Mouse (Mus musculus) ES-E14 (cell line): ENCODE measurements at regions not wholly inside any gene's neighbourhood (a gene's known extent, or its start where the extent isn't known, plus 50 kb on each side); places are given as distances from the start of the nearest gene placed in this dataset.

Source experiments
- DNase-seq: peaks from one replicate; pipeline ENCODE4 v3.0.0-alpha.2; 2013; ENCODE audit warnings: low read depth, low spot score
- H3K27ac ChIP-seq: 2 replicates; pipeline ENCODE4 v1.5.1; 2012; ENCODE audit warnings: low read depth, mild to moderate bottlenecking, low read length, moderate library complexity, mixed read lengths; ENCODE audit not compliant: poor library complexity, insufficient read depth, severe bottlenecking
- H3K36me3 ChIP-seq: 2 replicates; pipeline ENCODE4 v1.6.1; 2012; ENCODE audit warnings: mild to moderate bottlenecking, low read length, moderate library complexity, mixed read lengths; ENCODE audit not compliant: control insufficient read depth, poor library complexity, insufficient read depth, severe bottlenecking
- H3K4me1 ChIP-seq, 2 experiments: fragments of 150-350 bp in 1 of 2; sonication (generic) in 1 of 2; 2 replicates each; pipeline ENCODE4 v1.6.1; 2012; ENCODE audit warnings: low read length in 2 of 2, mild to moderate bottlenecking in 1 of 2, mixed read lengths in 1 of 2; ENCODE audit not compliant: control insufficient read depth in 2 of 2, insufficient read depth in 2 of 2, poor library complexity in 1 of 2
- H3K4me3 ChIP-seq, 2 experiments: fragments of 150-350 bp in 1 of 2; sonication (generic) in 1 of 2; 2 replicates each; pipeline ENCODE4 v1.5.1; 2012; ENCODE audit warnings: low read length in 2 of 2, low read depth in 1 of 2, mild to moderate bottlenecking in 1 of 2, mixed read lengths in 1 of 2; ENCODE audit not compliant: insufficient read depth in 1 of 2, poor library complexity in 1 of 2, severe bottlenecking in 1 of 2
- H3K9ac ChIP-seq: 2 replicates; pipeline ENCODE4 v1.6.1; 2012; ENCODE audit warnings: low read depth, mild to moderate bottlenecking, low read length, mixed read lengths; ENCODE audit not compliant: poor library complexity, insufficient read depth, severe bottlenecking
- H3K9me3 ChIP-seq: fragments of 150-350 bp; sonication (generic); 2 replicates; pipeline ENCODE4 v1.6.1; 2012; ENCODE audit warnings: low read depth, mild to moderate bottlenecking, low read length; ENCODE audit not compliant: control insufficient read depth, insufficient read depth
- CHD2 ChIP-seq: IDR thresholded peaks from 2 replicates; pipeline ENCODE4 v1.6.1; 2014; ENCODE audit warnings: mild to moderate bottlenecking, low read depth, low read length, inconsistent platforms
- HCFC1 ChIP-seq: IDR thresholded peaks from 2 replicates; pipeline ENCODE4 v1.6.1; 2012; ENCODE audit warnings: low read length, inconsistent platforms, borderline replicate concordance; ENCODE audit not compliant: insufficient read depth
- MAFK ChIP-seq: IDR thresholded peaks from 2 replicates; pipeline ENCODE4 v1.6.1; 2014; ENCODE audit warnings: mild to moderate bottlenecking, low read depth, low read length, inconsistent platforms; ENCODE audit not compliant: insufficient read depth
- ZC3H11A ChIP-seq: IDR thresholded peaks from 2 replicates; pipeline ENCODE4 v1.6.1; 2012; ENCODE audit warnings: low read depth, mild to moderate bottlenecking, inconsistent platforms, low read length, borderline replicate concordance
- ZNF384 ChIP-seq: IDR thresholded peaks from 2 replicates; pipeline ENCODE4 v1.6.1; 2012; ENCODE audit warnings: low read depth, low read length, inconsistent platforms
- in situ Hi-C, 2 experiments: fragments of 600-800 bp; cut with MboI; formaldehyde crosslinking; loops; one replicate each; pipeline ENCODE4 v1.15.1; 2025; ENCODE audit warnings: low sequenced_read_pairs in 2 of 2, inconsistent platforms in 1 of 2; ENCODE audit not compliant: unreplicated experiment in 2 of 2

GRCm38 (mm10) chr5:75346836-75347773 lies 195.0 kb downstream of the Pdgfra start:
- Histone ChIP-seq H3K36me3 (no peaks in the 10 kb centered on the region), H3K4me3 (no peak overlapping the region), H3K9ac (no peak overlapping the region), H3K9me3 (no peaks in the 10 kb centered on the region), H3K4me1 (0 out of 4 replicates have a peak, but pooled peaks cover 0 to 4% of the 10 kb centered on the region in 2 experiments), H3K27ac (no peak overlapping the region)
- TF ChIP-seq ZNF384 (no peak), ZC3H11A (no peak), HCFC1 (no peak), MAFK (no peak), CHD2 (no peak)
- in situ Hi-C loops: no loop called here
- DNase-seq: no peak

GRCm38 (mm10) chr5:75347774-75348116 lies 195.7 kb downstream of the Pdgfra start:
- H3K9ac ChIP-seq: no peak overlapping the region
- no peaks in the 10 kb centered on the region for H3K36me3 ChIP-seq
- 0 out of 4 replicates have a peak, but pooled peaks cover 0 to 4% of the 10 kb centered on the region in 2 experiments for H3K4me1 ChIP-seq
- no peak overlapping the region for H3K4me3 ChIP-seq
- no peak overlapping the region for H3K27ac ChIP-seq
- in situ Hi-C loops: no loop called here
- no peaks in the 10 kb centered on the region for H3K9me3 ChIP-seq
- no peak for TF ChIP-seq CHD2
- TF ChIP-seq MAFK: no peak
- TF ChIP-seq HCFC1: no peak
- TF ChIP-seq ZNF384: no peak
- no peak for TF ChIP-seq ZC3H11A
- DNase-seq: no peak

GRCm38 (mm10) chr5:75355266-75355665 lies 203.2 kb downstream of the Pdgfra start:
- TF ChIP-seq MAFK (no peak), ZNF384 (no peak), ZC3H11A (no peak), HCFC1 (no peak), CHD2 (no peak)
- DNase-seq: no peak
- no peaks in the 10 kb centered on the region for H3K36me3 ChIP-seq
- no peak overlapping the region for H3K27ac ChIP-seq
- H3K4me3 ChIP-seq: no peak overlapping the region
- in situ Hi-C loops: no loop called here
- no peaks in the 10 kb centered on the region for H3K9me3 ChIP-seq
- H3K4me1 ChIP-seq: 0 out of 4 replicates have a peak, but pooled peaks cover 0 to 4% of the 10 kb centered on the region in 2 experiments
- H3K9ac ChIP-seq: no peak overlapping the region

- no peak overlapping the region for H3K9ac ChIP-seq
- peaks cover 0 to 3% of the 10 kb centered on the region in 2 experiments; a peak in 2 of 4 replicates for H3K4me1 ChIP-seq
- H3K36me3 ChIP-seq: no peaks in the 10 kb centered on the region
- no peak for DNase-seq
- no peaks in the 10 kb centered on the region for H3K9me3 ChIP-seq
- in situ Hi-C loops: no loop called here
- H3K27ac ChIP-seq: no peak overlapping the region
- no peak overlapping the region for H3K4me3 ChIP-seq
- TF ChIP-seq CHD2 (no peak), ZC3H11A (no peak), HCFC1 (no peak), MAFK (no peak), ZNF384 (no peak)
These were observed 206.8 kb downstream of the Pdgfra start for GRCm38 (mm10) chr5:75358869-75359268.
